Mouse (Mus musculus) Muller cell, postnatal 12 days (primary cell): ENCODE data around the gene Rnf183.

Experiments used
- DNase-seq: peaks from one replicate; pipeline ENCODE4 v3.0.0-alpha.2; 2015; ENCODE audit errors: inconsistent ontology term

Gene Rnf183

GRCm38 (mm10) chr4:62383752-62384151, 51.3 kb downstream of the Rnf183 start:
- DNase-seq: no peak

- no peak for DNase-seq
Observed at GRCm38 (mm10) chr4:62383207-62383606, 51.8 kb downstream of the Rnf183 start.

DNA sequence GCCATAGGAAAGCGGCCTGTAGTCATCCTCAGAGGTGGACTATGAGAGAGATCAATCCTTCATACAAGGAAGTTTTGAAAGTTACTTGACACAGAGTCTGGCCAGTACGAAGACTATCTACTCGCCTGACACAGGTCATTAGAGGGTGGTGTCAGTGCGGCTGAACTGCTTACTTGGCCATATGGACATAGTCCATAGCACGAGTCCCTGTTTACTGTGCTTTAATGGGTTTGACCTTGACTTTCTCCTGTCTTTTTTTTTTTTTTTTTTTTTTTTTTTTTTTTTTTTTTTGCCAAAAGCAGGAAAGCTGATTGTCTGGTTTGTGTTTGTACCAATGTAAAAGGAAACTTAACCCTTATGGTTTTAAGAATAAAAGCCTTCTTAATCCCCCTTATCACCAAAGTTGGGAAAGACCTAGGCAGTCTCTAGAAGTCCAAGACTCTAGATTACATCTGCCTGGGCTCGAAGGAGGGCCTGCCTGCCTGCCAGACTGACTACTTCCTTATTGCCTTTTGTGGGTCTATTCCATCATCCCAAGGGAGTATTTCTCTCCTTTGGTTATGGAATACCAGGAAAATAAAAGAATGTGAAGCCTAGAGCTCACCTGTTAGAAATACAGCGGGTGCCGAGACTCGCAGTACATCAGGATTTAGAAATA, 55.2 kb downstream of the Rnf183 start:
- no peak for DNase-seq
